Mouse (Mus musculus): ENCODE data around the gene Fgfr1op. TPM values are rescaled to one million over a fixed set of nuclear protein-coding genes. Genes with fewer than 3 reads are reported as not detected.

Gene Fgfr1op
- polyA plus RNA-seq, 2 experiments = 5.6 to 11.8 TPM

- peaks cover 43% of the 10 kb centered on the region for H3K36me3 ChIP-seq (replicated peaks; ENCODE audit: control insufficient read depth, insufficient read depth, low read depth)
- no peaks in the 10 kb centered on the region for H3K9me3 ChIP-seq (ENCODE audit: control insufficient read depth, low read length)
- H3K4me1 ChIP-seq (replicated peaks; ENCODE audit: control insufficient read depth in 2 of 2, insufficient read depth in 2 of 2, low read length in 1 of 2) = no peaks in the 10 kb centered on the region
- no peak for DNase-seq (ENCODE audit: low read depth in 3 of 3, low spot score in 3 of 3)
- H3K27me3 ChIP-seq (ENCODE audit: control insufficient read depth, insufficient read depth, low read length) = no peaks in the 10 kb centered on the region
- no peak overlapping the region for H3K9ac ChIP-seq (replicated peaks)
- no peak overlapping the region for H3K4me3 ChIP-seq (ENCODE audit: insufficient read depth in 1 of 2, low read depth in 2 of 2, low read length in 2 of 2)
- no peak overlapping the region for H3K4me2 ChIP-seq (ENCODE audit: low read depth)
- TF ChIP-seq EP300 (IDR thresholded peaks at IDR 0.05; ENCODE audit: low read depth) (no peak), CTCF (IDR thresholded peaks at IDR 0.05; ENCODE audit: low read depth) (no peak)
- no peak for ATAC-seq (ENCODE audit: insufficient read depth)
- H3K27ac ChIP-seq = no peak overlapping the region
- WGBS (ENCODE audit: insufficient replicate concordance) = 67% methylated on average over 7 of the region's 7 CpGs
These were observed 5.0 kb downstream of the Fgfr1op start for GRCm38 (mm10) chr17:8170331-8170730.

DNA sequence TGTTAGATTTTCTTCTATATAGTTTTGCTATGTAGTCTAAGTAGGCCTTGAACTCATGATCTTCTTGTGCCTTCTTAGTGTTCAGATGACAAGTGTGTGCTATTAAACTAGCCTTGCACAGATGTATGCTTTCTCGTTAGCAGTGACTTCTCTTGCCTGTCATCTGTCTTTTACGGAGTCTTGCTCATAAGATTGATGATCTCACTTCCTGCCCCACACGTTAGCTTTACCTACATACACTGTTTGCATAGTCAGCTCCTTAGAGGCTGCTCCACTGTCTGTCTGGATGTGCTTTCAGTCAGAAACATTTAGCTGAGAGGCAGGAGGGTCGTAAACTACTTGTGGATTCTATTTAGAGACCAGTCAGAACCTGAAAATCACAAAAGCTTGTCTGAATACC is 5.8 kb downstream of the Fgfr1op start:
- ATAC-seq (ENCODE audit: insufficient read depth) = no peak
- no peaks in the 10 kb centered on the region for H3K27me3 ChIP-seq (ENCODE audit: control insufficient read depth, insufficient read depth, low read length)
- H3K4me1 ChIP-seq (replicated peaks; ENCODE audit: control insufficient read depth in 2 of 2, insufficient read depth in 2 of 2, low read length in 1 of 2) = no peaks in the 10 kb centered on the region
- H3K36me3 ChIP-seq (replicated peaks; ENCODE audit: control insufficient read depth, insufficient read depth, low read depth) = peaks cover 47% of the 10 kb centered on the region
- H3K27ac ChIP-seq = no peak overlapping the region
- DNase-seq (ENCODE audit: low read depth in 3 of 3, low spot score in 3 of 3) = no peak
- H3K9ac ChIP-seq (replicated peaks) = no peak overlapping the region
- no peaks in the 10 kb centered on the region for H3K9me3 ChIP-seq (ENCODE audit: control insufficient read depth, low read length)
- TF ChIP-seq EP300 (IDR thresholded peaks at IDR 0.05; ENCODE audit: low read depth) (no peak), CTCF (IDR thresholded peaks at IDR 0.05; ENCODE audit: low read depth) (no peak)
- 54% methylated on average over 4 of the region's 4 CpGs for WGBS (ENCODE audit: insufficient replicate concordance)
- H3K4me2 ChIP-seq (ENCODE audit: low read depth) = no peak overlapping the region
- no peak overlapping the region for H3K4me3 ChIP-seq (ENCODE audit: insufficient read depth in 1 of 2, low read depth in 2 of 2, low read length in 2 of 2)

DNA sequence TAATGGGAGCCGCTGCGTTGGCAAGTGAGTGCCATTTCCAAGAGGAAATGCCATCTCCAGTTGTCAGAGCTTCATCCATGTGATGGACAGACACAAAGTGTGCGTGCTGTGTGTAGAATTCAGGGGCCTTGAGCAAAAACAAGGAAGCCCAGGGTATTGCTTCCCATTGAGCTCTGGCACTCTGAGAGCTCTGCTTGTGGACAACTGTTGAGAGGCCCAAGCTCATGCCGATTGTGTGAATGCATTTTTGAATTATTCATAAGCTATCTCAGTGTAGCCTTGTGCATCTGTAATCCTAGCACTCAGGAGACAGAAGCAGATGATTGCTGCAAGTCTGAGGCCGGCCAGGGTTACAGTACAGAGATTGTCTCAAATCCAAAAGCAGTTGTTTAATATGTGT is 11.8 kb downstream of the Fgfr1op start:
- H3K4me2 ChIP-seq (ENCODE audit: low read depth) = no peak overlapping the region
- ATAC-seq (ENCODE audit: insufficient read depth) (no peak), DNase-seq (ENCODE audit: low read depth in 3 of 3, low spot score in 3 of 3) (no peak)
- no peak overlapping the region for H3K9ac ChIP-seq (replicated peaks)
- no peaks in the 10 kb centered on the region for H3K4me1 ChIP-seq (replicated peaks; ENCODE audit: control insufficient read depth in 2 of 2, insufficient read depth in 2 of 2, low read length in 1 of 2)
- no peak overlapping the region for H3K4me3 ChIP-seq (ENCODE audit: insufficient read depth in 1 of 2, low read depth in 2 of 2, low read length in 2 of 2)
- no peak for TF ChIP-seq CTCF (IDR thresholded peaks at IDR 0.05; ENCODE audit: low read depth)
- TF ChIP-seq EP300 (IDR thresholded peaks at IDR 0.05; ENCODE audit: low read depth) = no peak
- no peak overlapping the region for H3K27ac ChIP-seq
- peaks cover 40% of the 10 kb centered on the region for H3K36me3 ChIP-seq (replicated peaks; ENCODE audit: control insufficient read depth, insufficient read depth, low read depth)
- H3K27me3 ChIP-seq (ENCODE audit: control insufficient read depth, insufficient read depth, low read length) = no peaks in the 10 kb centered on the region
- 86% methylated on average over 5 of the region's 5 CpGs for WGBS (ENCODE audit: insufficient replicate concordance)
- H3K9me3 ChIP-seq (ENCODE audit: control insufficient read depth, low read length) = no peaks in the 10 kb centered on the region

DNA sequence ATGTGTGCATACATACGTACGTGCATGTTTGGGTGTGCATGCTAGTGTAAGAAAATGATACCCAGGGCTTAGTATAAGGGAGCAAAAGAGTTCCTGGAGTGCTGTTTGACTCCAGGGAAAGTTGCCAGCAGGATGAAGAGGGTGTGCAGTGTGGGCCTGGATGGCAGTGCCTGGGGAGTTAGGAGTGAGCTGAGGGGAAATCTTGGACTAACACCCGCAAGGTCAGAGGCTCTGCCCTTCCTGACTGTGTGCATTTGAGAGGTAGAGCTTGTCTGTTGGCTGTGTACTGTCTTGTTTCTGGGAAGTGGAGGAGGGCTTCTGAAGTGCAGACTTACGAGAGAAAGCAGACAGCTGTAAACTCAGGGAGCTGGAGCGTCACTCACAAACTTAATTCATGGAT is 18.5 kb downstream of the Fgfr1op start:
- Histone ChIP-seq H3K4me1 (replicated peaks; ENCODE audit: control insufficient read depth in 2 of 2, insufficient read depth in 2 of 2, low read length in 1 of 2) (no peaks in the 10 kb centered on the region), H3K27me3 (ENCODE audit: control insufficient read depth, insufficient read depth, low read length) (no peaks in the 10 kb centered on the region), H3K27ac (no peak overlapping the region), H3K9ac (replicated peaks) (no peak overlapping the region), H3K4me2 (ENCODE audit: low read depth) (no peak overlapping the region), H3K36me3 (replicated peaks; ENCODE audit: control insufficient read depth, insufficient read depth, low read depth) (peaks cover 17% of the 10 kb centered on the region), H3K9me3 (ENCODE audit: control insufficient read depth, low read length) (no peaks in the 10 kb centered on the region), H3K4me3 (ENCODE audit: insufficient read depth in 1 of 2, low read depth in 2 of 2, low read length in 2 of 2) (no peak overlapping the region)
- no peak for ATAC-seq (ENCODE audit: insufficient read depth)
- 86% methylated on average over 5 of the region's 5 CpGs for WGBS (ENCODE audit: insufficient replicate concordance)
- no peak for DNase-seq (ENCODE audit: low read depth in 3 of 3, low spot score in 3 of 3)
- no peak for TF ChIP-seq CTCF (IDR thresholded peaks at IDR 0.05; ENCODE audit: low read depth)
- TF ChIP-seq EP300 (IDR thresholded peaks at IDR 0.05; ENCODE audit: low read depth) = no peak

DNA sequence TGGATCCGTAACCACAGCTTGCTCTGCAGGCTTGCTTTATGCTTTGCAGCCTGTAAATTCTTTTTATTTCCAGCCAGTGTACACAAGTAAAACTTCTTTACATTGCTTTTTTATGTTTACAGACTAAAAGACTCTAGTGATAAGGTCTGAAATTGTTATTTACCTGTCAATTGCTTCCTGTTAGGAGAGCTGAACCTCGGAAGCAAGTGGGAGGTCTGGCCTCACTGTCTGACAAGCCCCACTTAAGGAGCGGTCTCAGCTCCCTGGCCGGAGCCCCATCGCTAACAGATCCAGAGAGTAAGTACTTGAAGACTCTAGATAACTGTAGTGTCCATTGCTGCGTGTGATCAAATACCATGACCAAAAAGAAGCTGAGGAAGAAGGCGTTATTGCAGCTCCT is 18.9 kb downstream of the Fgfr1op start:
- no peak for ATAC-seq (ENCODE audit: insufficient read depth)
- no peaks in the 10 kb centered on the region for H3K27me3 ChIP-seq (ENCODE audit: control insufficient read depth, insufficient read depth, low read length)
- H3K4me2 ChIP-seq (ENCODE audit: low read depth) = no peak overlapping the region
- H3K36me3 ChIP-seq (replicated peaks; ENCODE audit: control insufficient read depth, insufficient read depth, low read depth) = peaks cover 17% of the 10 kb centered on the region
- H3K4me1 ChIP-seq (replicated peaks; ENCODE audit: control insufficient read depth in 2 of 2, insufficient read depth in 2 of 2, low read length in 1 of 2) = no peaks in the 10 kb centered on the region
- 80% methylated on average over 7 of the region's 7 CpGs for WGBS (ENCODE audit: insufficient replicate concordance)
- H3K4me3 ChIP-seq (ENCODE audit: insufficient read depth in 1 of 2, low read depth in 2 of 2, low read length in 2 of 2) = no peak overlapping the region
- DNase-seq (ENCODE audit: low read depth in 3 of 3, low spot score in 3 of 3) = no peak
- no peak overlapping the region for H3K27ac ChIP-seq
- H3K9ac ChIP-seq (replicated peaks) = no peak overlapping the region
- TF ChIP-seq EP300 (IDR thresholded peaks at IDR 0.05; ENCODE audit: low read depth) (no peak), CTCF (IDR thresholded peaks at IDR 0.05; ENCODE audit: low read depth) (no peak)
- no peaks in the 10 kb centered on the region for H3K9me3 ChIP-seq (ENCODE audit: control insufficient read depth, low read length)
